Mouse (Mus musculus) C3H10T1/2 (cell line): Measurements from ENCODE around the gene Hbp1. TPM values are rescaled to one million over a fixed set of nuclear protein-coding genes. Genes with fewer than 3 reads are reported as not detected.

Source experiments
- polyA plus RNA-seq, 2 experiments: library from polyadenylated mRNA; unstranded; fragments of >200 nt; fragmentation: generic; extraction: Trizol; gene quantifications; one replicate each; pipeline ENCODE4 v1.2.1; 2012; ENCODE audit warnings: missing spikeins in 2 of 2

The Hbp1 gene
- 10 to 100 TPM in 1 of 2 experiments, 1 to 10 TPM in 1; 1.3 to 35.9 TPM for polyA plus RNA-seq

GRCm38 (mm10) chr12:31949759-31950658 is at the start of gene Hbp1:
Hbp1 (minus strand) TSS chr12:31950535.

Other genes with a start within 250 kb of the Hbp1 start
- gene Gpr22, start 236.6 kb downstream of the Hbp1 start, polyA plus RNA-seq: under 1 TPM in 1 of 2 experiments, not detected in 1; 0.07 TPM
- gene Prkar2b, start 110.8 kb upstream of the Hbp1 start, polyA plus RNA-seq: 10 to 100 TPM in 1 of 2 experiments, 1 to 10 TPM in 1; 5.5 to 17.9 TPM